Mouse (Mus musculus) stomach, embryonic 15.5 days (tissue): ENCODE results near the gene B3gnt6. TPM values are rescaled to one million over a fixed set of nuclear protein-coding genes. Genes with fewer than 3 reads are reported as not detected.
A peak's percentile ranks its signal among the peaks of the same experiment; 100 is the strongest.

Experiments used
- ATAC-seq: fragments of 200-750 bp; cut with Nextera tagmentation; 2 replicates; pipeline ENCODE4 v1.8.0; 2017; ENCODE audit warnings: low read depth, moderate number of reproducible peaks, moderate TSS enrichment; ENCODE audit not compliant: insufficient read depth, low FRiP score
- H3K27ac ChIP-seq: fragments of 300-500 bp; sonication (generic); 2 replicates; pipeline ENCODE4 v1.5.1; 2015; ENCODE audit warnings: mild to moderate bottlenecking, inconsistent platforms
- H3K27me3 ChIP-seq: fragments of 300-500 bp; sonication (generic); replicated peaks from 2 replicates; pipeline ENCODE4 v1.6.1; 2015; ENCODE audit warnings: inconsistent platforms
- H3K36me3 ChIP-seq: fragments of 300-500 bp; sonication (generic); 2 replicates; pipeline ENCODE4 v1.6.1; 2015; ENCODE audit warnings: inconsistent platforms
- H3K4me1 ChIP-seq: fragments of 300-500 bp; sonication (generic); 2 replicates; pipeline ENCODE4 v1.6.1; 2015; ENCODE audit warnings: inconsistent platforms
- H3K4me2 ChIP-seq: fragments of 300-500 bp; sonication (generic); 2 replicates; pipeline ENCODE4 v1.6.1; 2015; ENCODE audit warnings: mild to moderate bottlenecking, inconsistent platforms
- H3K4me3 ChIP-seq: fragments of 300-500 bp; sonication (generic); replicated peaks from 2 replicates; pipeline ENCODE4 v1.5.1; 2015; ENCODE audit warnings: inconsistent platforms
- H3K9ac ChIP-seq: fragments of 300-500 bp; sonication (generic); 2 replicates; pipeline ENCODE4 v1.6.1; 2015; ENCODE audit warnings: inconsistent platforms
- H3K9me3 ChIP-seq: fragments of 300-500 bp; sonication (generic); 2 replicates; pipeline ENCODE4 v1.6.1; 2016; ENCODE audit warnings: inconsistent platforms
- WGBS: fragments of 180-500 bp; shearing (Covaris S2); methylation state at CpG from one replicate; pipeline ENCODE4 v1.1.7; 2015; 5-methylcytosine and 5-hydroxymethylcytosine counted together
- polyA plus RNA-seq: library from polyadenylated mRNA; unstranded; fragments of >200 nt; fragmentation: Nextera tagmentation; extraction: Ambion mirVana; gene quantifications from 2 replicates; pipeline ENCODE4 v1.2.1, GENCODE M21; 2015

Gene B3gnt6
- polyA plus RNA-seq, 1 experiment from 2014 or later: 0.05 TPM

DNA sequence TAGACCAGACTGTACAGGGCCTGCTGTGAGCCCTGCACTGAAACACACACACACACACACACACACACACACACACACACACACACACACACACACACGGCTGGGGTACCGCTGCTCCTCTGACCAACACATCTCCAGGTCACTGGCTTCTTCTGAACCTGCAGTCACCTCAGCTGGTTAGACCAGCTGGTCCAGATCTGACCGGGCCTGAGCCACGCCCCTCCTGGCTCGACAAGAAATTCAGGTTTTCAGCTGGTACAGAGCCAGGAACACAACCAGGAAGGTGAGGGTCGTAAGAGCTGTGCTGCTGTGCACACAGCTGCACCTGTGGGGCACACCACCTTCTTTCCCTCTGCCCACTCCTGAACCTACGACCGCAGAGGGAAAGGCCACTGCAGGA lies 40.8 kb downstream of the B3gnt6 start:
- H3K4me3 ChIP-seq: no peak overlapping the region
- peak overlapping the region; percentile 81 for H3K27ac ChIP-seq
- H3K4me2 ChIP-seq: peak overlapping the region; percentile 26

DNA sequence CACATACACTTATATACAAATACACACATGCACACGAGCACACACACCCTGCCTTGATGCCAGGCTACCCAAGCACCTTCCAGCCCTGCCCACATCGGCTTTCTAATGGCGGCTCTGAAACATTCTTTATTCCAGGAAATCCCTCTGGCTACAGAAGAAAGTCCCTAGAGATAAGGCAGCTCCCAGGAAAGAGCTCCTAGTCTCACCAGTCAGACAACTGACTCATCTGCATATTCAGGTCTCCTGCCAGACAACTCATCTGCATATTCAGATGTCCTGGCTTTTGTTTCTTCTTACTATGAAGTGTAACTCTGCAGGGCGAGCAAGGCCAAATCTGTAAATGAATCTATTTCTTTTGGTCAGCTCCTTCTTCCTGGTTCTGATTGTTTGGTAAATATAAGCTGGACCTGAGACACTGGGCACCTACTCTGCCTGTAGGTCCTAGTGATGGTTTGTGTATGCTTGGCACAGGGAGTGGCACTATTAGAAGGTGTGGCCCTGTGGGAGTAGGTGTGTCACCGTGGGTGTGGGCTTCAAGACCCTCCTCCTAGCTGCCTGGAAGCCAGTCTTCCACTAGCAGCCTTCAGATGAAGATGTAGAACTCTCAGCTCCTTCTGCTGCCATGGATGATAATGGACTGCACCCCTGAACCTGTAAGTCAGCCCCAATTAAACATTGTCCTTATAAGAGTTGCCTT lies 41.5 kb downstream of the B3gnt6 start:
- Histone ChIP-seq H3K9me3 (no peaks in the 10 kb centered on the region), H3K36me3 (no peaks in the 10 kb centered on the region), H3K27me3 (no peaks in the 10 kb centered on the region), H3K4me2 (peak overlapping the region; percentile 26; the same call in 1 of the 2 replicates), H3K4me3 (no peak overlapping the region), H3K4me1 (peaks cover 48% of the 10 kb centered on the region), H3K27ac (peak overlapping the region; percentile 81), H3K9ac (no peak overlapping the region)
- ATAC-seq: 0 out of 2 replicates have a peak, but pooled peaks have one; percentile 1
- WGBS: 56% methylated on average over 5 of the region's 5 CpGs

More for the DNA sequence above, 40.8 kb downstream of the B3gnt6 start:
- H3K27me3 ChIP-seq: no peaks in the 10 kb centered on the region
- H3K4me1 ChIP-seq: peaks cover 53% of the 10 kb centered on the region
- ATAC-seq: peak; percentile 72
- H3K9ac ChIP-seq: no peak overlapping the region
- WGBS: 33% methylated on average over 8 of the region's 8 CpGs
- no peaks in the 10 kb centered on the region for H3K36me3 ChIP-seq
- H3K9me3 ChIP-seq: no peaks in the 10 kb centered on the region

DNA sequence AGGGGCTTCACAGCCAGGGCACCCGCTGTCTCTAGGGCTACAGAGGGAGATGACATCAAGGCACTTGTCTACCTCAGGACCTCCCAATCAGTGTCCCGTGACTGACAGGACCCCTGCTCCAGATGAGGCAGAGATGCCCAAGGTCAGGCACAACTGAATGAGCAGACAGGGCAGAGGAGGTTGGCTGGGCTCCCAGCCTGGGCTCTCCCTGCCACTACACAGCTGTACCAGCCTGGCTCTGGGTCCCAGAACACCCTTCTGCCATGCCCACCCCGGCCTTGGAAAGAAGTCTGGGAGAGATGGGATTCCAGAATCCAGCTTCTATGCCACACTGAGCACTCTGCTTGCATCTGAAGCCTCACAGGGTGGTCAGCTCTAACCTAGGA lies 43.0 kb downstream of the B3gnt6 start:
- H3K27ac ChIP-seq: no peak overlapping the region
- no peaks in the 10 kb centered on the region for H3K27me3 ChIP-seq
- no peak overlapping the region for H3K4me2 ChIP-seq
- H3K4me3 ChIP-seq: no peak overlapping the region
- H3K9ac ChIP-seq: no peak overlapping the region
- H3K36me3 ChIP-seq: no peaks in the 10 kb centered on the region
- WGBS: 62% methylated on average over 3 of the region's 3 CpGs
- ATAC-seq: no peak
- peaks cover 48% of the 10 kb centered on the region for H3K4me1 ChIP-seq
- H3K9me3 ChIP-seq: no peaks in the 10 kb centered on the region

DNA sequence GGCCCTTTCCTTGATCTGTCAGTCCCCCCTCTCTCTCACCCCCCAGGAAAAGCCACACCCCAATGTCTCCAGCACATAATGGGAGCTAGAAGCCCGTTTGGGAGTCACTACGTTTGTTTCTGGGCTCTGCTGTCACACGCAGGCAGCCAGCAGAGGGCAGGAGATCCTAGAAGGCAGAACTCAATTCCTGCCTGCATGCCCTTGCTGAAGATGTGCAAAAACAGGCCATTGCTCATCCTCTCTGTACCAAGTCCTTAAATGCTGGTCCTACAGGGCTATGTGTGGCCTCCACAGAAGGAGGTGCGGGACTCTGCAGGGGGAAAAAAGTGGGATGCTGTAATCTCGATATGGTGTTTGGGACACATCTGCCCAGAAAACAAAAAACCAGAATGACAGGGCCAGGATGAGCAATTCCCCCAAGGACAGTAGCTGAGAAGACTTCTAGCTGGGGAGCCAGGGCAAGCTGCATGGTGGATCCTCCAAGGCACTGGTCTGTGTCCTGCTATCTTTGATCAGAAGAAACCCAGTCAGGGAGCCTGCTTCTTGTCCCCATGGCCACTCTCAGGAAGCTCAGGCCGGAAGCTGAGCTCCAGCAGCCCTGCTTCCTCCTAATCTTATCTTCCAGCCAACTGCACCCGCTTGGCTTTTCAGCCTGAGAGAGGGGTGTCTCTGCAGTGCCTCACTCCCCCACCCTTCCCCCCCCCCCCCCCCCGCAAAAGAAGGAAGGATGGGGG lies 43.6 kb downstream of the B3gnt6 start:
- WGBS: 31% methylated on average over 7 of the region's 8 CpGs
- no peaks in the 10 kb centered on the region for H3K36me3 ChIP-seq
- peaks cover 43% of the 10 kb centered on the region for H3K4me1 ChIP-seq
- H3K9ac ChIP-seq: no peak overlapping the region
- H3K4me2 ChIP-seq: no peak overlapping the region
- no peaks in the 10 kb centered on the region for H3K27me3 ChIP-seq
- H3K9me3 ChIP-seq: no peaks in the 10 kb centered on the region
- no peak for ATAC-seq
- no peak overlapping the region for H3K27ac ChIP-seq
- no peak overlapping the region for H3K4me3 ChIP-seq

DNA sequence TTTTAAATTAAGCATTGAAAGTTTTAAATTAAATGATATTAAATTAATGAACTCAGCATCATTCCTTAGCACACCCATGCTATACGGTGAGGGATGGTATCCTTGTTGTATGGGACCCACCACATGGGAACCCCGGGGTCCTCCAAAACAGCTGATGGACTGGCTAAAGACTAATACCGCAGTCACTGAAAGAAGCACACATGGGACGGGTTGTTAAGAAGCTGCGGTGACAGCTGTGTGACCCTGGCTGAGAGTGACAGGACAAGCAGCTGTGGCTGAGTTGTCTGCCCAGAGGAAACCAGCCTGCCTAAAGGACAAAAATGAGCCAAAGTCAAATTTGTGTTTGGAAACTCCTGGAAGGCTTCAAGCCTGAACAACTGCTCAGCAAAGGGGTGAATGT lies 45.4 kb downstream of the B3gnt6 start:
- Histone ChIP-seq H3K27me3 (no peaks in the 10 kb centered on the region), H3K9ac (no peak overlapping the region), H3K4me3 (no peak overlapping the region), H3K4me2 (no peak overlapping the region), H3K27ac (no peak overlapping the region), H3K36me3 (no peaks in the 10 kb centered on the region), H3K9me3 (no peaks in the 10 kb centered on the region), H3K4me1 (peaks cover 24% of the 10 kb centered on the region)
- WGBS: 76% methylated on average over 5 of the region's 5 CpGs
- no peak for ATAC-seq

DNA sequence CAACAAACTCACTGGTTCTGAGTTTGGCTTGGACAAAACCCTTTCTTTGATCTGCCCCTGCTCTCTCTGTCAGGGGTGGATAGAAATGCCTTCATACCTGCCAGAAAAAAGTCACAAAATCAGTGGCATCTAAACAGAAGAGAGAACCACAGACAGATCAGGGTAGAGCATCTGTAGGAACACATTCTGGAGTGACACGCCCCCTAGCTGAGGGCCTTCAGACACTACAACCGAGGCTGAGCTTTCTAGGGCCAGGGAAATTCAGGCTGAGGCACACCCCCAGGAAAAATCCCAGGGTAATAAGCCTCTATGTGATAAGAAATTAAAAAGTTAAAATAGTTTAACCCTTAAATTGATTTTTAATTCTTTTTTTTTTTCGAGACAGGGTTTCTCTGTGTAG lies 45.9 kb downstream of the B3gnt6 start:
- ATAC-seq: no peak
- Histone ChIP-seq H3K36me3 (no peaks in the 10 kb centered on the region), H3K9ac (no peak overlapping the region), H3K27me3 (no peaks in the 10 kb centered on the region), H3K4me2 (no peak overlapping the region), H3K4me1 (peaks cover 19% of the 10 kb centered on the region; the same call in 1 of the 2 replicates), H3K4me3 (no peak overlapping the region), H3K9me3 (no peaks in the 10 kb centered on the region), H3K27ac (no peak overlapping the region)
- WGBS: 49% methylated on average over 3 of the region's 3 CpGs

DNA sequence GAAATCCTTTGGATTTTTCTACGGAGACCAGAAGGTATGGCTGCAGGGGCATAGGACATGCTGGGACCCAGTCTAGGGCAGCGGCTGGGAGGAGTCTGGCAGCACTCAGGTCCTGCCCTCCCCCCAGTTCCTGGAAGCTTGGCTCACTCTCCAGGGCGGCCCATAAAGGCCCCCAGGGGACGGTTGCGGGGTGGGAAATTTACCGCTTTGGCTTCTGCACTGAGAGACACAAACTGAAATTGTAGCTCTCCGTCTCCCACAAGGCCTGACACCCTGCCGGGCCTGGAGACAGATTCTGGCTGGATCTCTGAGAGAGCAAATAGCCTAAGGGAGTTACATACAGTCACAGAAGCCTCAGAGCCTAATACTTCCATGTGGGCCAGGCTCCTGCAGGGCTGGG lies 46.9 kb downstream of the B3gnt6 start:
- Histone ChIP-seq H3K4me3 (no peak overlapping the region), H3K27ac (no peak overlapping the region), H3K9me3 (no peaks in the 10 kb centered on the region), H3K36me3 (no peaks in the 10 kb centered on the region), H3K9ac (no peak overlapping the region), H3K4me2 (no peak overlapping the region), H3K27me3 (no peaks in the 10 kb centered on the region), H3K4me1 (peaks cover 18% of the 10 kb centered on the region; the same call in 1 of the 2 replicates)
- ATAC-seq: no peak
- 55% methylated on average over 8 of the region's 8 CpGs for WGBS

DNA sequence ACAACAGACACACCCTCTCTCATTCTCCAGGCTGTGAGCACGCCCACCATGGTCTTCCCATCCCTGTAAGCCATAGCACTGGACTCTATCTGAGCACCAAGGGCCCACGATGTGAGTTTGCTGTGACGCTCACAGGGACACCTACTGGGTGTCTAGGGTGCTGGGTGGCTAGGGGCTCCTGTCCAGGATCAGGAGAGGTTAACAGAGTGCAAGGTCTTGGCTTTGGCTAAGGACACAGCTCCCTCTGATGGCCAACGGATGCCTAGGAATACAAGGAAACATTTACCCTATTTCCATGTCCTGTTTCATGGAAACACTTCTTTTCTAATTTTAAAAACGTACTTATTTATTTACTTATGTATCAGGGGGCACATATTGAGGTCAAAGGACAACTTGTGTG lies 48.8 kb downstream of the B3gnt6 start:
- no peaks in the 10 kb centered on the region for H3K27me3 ChIP-seq
- WGBS: 54% methylated on average over 5 of the region's 5 CpGs
- no peaks in the 10 kb centered on the region for H3K9me3 ChIP-seq
- H3K4me2 ChIP-seq: no peak overlapping the region
- no peak overlapping the region for H3K9ac ChIP-seq
- H3K4me3 ChIP-seq: no peak overlapping the region
- no peak for ATAC-seq
- no peak overlapping the region for H3K27ac ChIP-seq
- no peaks in the 10 kb centered on the region for H3K36me3 ChIP-seq
- 0 out of 2 replicates have a peak, but pooled peaks cover 9% of the 10 kb centered on the region for H3K4me1 ChIP-seq

DNA sequence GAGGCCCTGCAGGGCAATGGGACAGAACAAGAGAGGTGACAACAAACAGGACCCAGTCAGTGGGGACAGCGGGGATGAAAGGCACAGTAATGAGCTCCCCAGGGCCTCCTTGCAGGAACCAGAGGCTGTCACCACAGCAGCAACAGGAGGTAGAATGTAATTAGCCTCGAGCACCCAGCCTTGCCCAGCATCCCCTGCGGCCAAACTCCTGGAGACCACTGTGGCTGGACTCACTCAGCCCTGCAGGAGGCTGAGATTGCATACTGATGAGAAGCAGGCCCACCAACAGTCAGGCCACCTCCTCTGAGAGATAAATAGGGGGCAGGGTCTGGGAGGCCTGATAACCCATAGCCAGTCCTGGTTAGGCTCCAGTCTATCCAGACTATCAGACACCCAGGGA lies 49.5 kb downstream of the B3gnt6 start:
- Histone ChIP-seq H3K36me3 (no peaks in the 10 kb centered on the region), H3K4me2 (no peak overlapping the region), H3K27me3 (no peaks in the 10 kb centered on the region), H3K9me3 (no peaks in the 10 kb centered on the region), H3K27ac (no peak overlapping the region), H3K4me3 (no peak overlapping the region), H3K4me1 (0 out of 2 replicates have a peak, but pooled peaks cover 9% of the 10 kb centered on the region), H3K9ac (no peak overlapping the region)
- ATAC-seq: no peak
- WGBS: 42% methylated on average over 3 of the region's 3 CpGs

DNA sequence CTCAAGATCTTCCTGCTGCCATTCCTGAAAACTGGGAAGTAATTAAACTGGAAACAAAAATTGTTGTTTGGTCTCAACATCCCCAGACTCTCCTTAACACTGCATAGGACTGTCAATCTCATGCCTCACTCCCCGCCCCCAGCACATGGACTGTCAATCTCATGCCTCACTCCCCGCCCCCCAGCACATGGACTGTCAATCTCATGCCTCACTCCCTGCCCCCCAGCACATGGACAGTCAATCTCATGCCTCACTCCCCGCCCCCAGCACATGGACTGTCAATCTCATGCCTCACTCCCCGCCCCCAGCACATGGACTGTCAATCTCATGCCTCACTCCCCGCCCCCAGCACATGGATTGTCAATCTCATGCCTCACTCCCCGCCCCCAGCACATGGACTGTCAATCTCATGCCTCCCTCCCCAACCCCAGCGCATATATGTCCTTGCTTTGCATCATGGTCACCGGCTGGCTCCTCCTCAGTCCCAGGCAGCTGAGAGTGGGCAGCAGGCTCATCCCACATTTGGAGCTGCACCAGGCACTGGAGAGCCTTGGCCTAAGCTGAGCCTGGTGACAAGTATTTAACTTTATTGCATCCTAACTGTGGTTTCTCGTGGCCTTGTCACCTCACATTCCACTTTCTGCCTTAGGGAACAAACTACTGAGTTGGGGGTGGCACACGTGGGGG lies 50.4 kb downstream of the B3gnt6 start:
- H3K27me3 ChIP-seq: no peaks in the 10 kb centered on the region

DNA sequence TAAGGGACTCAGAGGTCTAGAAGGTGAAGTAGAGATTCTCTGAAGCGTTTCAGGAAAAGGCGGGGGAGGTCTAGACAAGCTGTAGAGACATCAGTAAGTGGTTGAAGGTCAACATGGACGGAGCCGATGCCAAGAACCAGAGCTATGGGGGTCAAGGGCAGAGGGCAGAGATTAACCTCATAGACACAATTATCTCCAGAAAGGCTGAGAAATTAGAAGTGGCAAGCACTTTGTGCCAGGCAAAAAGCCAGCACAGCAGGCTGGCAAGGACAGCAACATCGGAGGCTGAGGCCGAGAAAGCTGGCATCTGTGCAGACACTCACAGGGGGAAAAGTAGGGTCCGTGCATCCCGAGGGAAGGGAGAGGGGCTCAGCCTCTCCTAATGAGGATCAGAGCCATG lies 51.5 kb downstream of the B3gnt6 start:
- Histone ChIP-seq H3K27ac (no peak overlapping the region), H3K9me3 (no peaks in the 10 kb centered on the region), H3K36me3 (no peaks in the 10 kb centered on the region), H3K4me1 (0 out of 2 replicates have a peak, but pooled peaks cover 7% of the 10 kb centered on the region), H3K27me3 (no peaks in the 10 kb centered on the region), H3K4me3 (no peak overlapping the region), H3K9ac (no peak overlapping the region), H3K4me2 (no peak overlapping the region)
- whole genome bisulfite sequencing: 75% methylated on average over 8 of the region's 8 CpGs
- ATAC-seq: no peak

More for the DNA sequence above, 50.4 kb downstream of the B3gnt6 start:
- Histone ChIP-seq H3K27ac (no peak overlapping the region), H3K4me1 (0 out of 2 replicates have a peak, but pooled peaks cover 9% of the 10 kb centered on the region), H3K9me3 (no peaks in the 10 kb centered on the region), H3K4me2 (no peak overlapping the region), H3K36me3 (no peaks in the 10 kb centered on the region), H3K4me3 (no peak overlapping the region), H3K9ac (no peak overlapping the region)
- 77% methylated on average over 10 of the region's 10 CpGs for WGBS
- ATAC-seq: no peak

DNA sequence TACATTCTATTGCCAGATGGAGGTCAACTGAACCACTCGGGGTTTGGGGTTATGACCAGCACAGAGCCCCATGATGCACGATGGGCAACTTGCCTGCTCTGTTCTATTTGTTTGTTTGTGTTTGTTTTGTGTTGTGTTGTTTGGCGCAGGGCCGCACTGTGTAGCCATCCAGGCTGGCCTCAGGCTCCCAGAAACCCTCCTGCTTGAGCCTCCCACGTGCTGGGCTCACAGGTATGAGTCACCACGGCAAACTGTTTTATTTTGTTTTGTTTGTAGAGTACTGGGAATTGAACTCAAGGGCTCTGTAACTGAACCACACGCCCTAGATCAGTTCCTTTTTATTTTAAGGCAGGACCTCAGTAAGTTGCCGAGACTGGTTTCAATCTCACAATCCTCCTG lies 52.8 kb downstream of the B3gnt6 start:
- Histone ChIP-seq H3K9ac (no peak overlapping the region), H3K9me3 (no peaks in the 10 kb centered on the region), H3K4me1 (no peaks in the 10 kb centered on the region), H3K36me3 (no peaks in the 10 kb centered on the region), H3K27me3 (no peaks in the 10 kb centered on the region), H3K27ac (no peak overlapping the region), H3K4me2 (no peak overlapping the region), H3K4me3 (no peak overlapping the region)
- ATAC-seq: no peak
- WGBS: 68% methylated on average over 8 of the region's 8 CpGs
